Mouse (Mus musculus) macrophage (primary cell): ENCODE results near the gene Olfr48. TPM values are rescaled to one million over a fixed set of nuclear protein-coding genes. Genes with fewer than 3 reads are reported as not detected.

Experiments used
- H3K27ac ChIP-seq: fragments of 350-480 bp; formaldehyde crosslinking; 2 replicates; pipeline ENCODE4 v1.9.0; 2021
- H3K36me3 ChIP-seq: fragments of 350-480 bp; formaldehyde crosslinking; 2 replicates; pipeline ENCODE4 v1.9.0; 2021; ENCODE audit errors: inconsistent target
- H3K4me3 ChIP-seq: fragments of 350-480 bp; formaldehyde crosslinking; 2 replicates; pipeline ENCODE4 v1.9.0; 2021; ENCODE audit errors: inconsistent target
- H3K79me2 ChIP-seq: fragments of 350-480 bp; formaldehyde crosslinking; 2 replicates; pipeline ENCODE4 v1.9.0; 2021; ENCODE audit errors: inconsistent target
- WGBS: methylation state at CpG from one replicate; pipeline ENCODE4 v1.1.7; 2026; ENCODE audit warnings: inconsistent platforms; ENCODE audit not compliant: missing documents; 5-methylcytosine and 5-hydroxymethylcytosine counted together
- polyA plus RNA-seq: library from polyadenylated mRNA; stranded (reverse); fragments of 250-400 nt; gene quantifications from 3 replicates; pipeline ENCODE4 v1.2.4, GENCODE M21; 2018; ENCODE audit warnings: inconsistent platforms
- total RNA-seq, 78 experiments: library from RNA; depleted of rRNA; stranded (reverse); fragments of 250-400 nt; gene quantifications; 1 replicate in 9 of 78; 2 replicates in 24 of 78; 3 replicates in 43 of 78; 4 replicates in 2 of 78; pipeline ENCODE4 v1.2.4; 2018; ENCODE audit warnings: inconsistent platforms in 56 of 78

The Olfr48 gene
- total RNA-seq (2018; cell fraction: chromatin; rRNA removed): not detected
- total RNA-seq (2018; cell fraction: cytosol; rRNA removed): not detected
- total RNA-seq (2018; cell fraction: nucleus; rRNA removed): not detected
- not detected in 3 replicates for polyA plus RNA-seq

- no peaks in the 10 kb centered on the region for H3K36me3 ChIP-seq
- H3K27ac ChIP-seq: no peak within 1 kb of the TSS
- 77% methylated on average over 5 of the region's 5 CpGs for WGBS
- no peaks in the 10 kb centered on the region for H3K79me2 ChIP-seq
- no peak within 1 kb of the TSS for H3K4me3 ChIP-seq
These were observed at the start of gene Olfr48 for GRCm38 (mm10) chr2:89848105-89848504. TSS of gene Olfr48 (minus strand) at chr2:89848205.

GRCm38 (mm10) chr2:89878137-89878536, 30.1 kb upstream of the Olfr48 start, which contains the start of gene Olfr1257:
TSS of gene Olfr1257 (plus strand) at chr2:89878437.
- Histone ChIP-seq H3K4me3 (no peak within 1 kb of the TSS), H3K27ac (no peak within 1 kb of the TSS), H3K79me2 (no peaks in the 10 kb centered on the region), H3K36me3 (no peaks in the 10 kb centered on the region)
- 100% methylated on average over 1 of the region's 1 CpGs for WGBS

GRCm38 (mm10) chr2:89849230-89849629, 1.2 kb upstream of the Olfr48 start:
- 100% methylated on average over 1 of the region's 1 CpGs for WGBS
- Histone ChIP-seq H3K4me3 (no peak overlapping the region), H3K79me2 (no peaks in the 10 kb centered on the region), H3K27ac (no peak overlapping the region), H3K36me3 (no peaks in the 10 kb centered on the region)

- H3K36me3 ChIP-seq: no peaks in the 10 kb centered on the region
- no peaks in the 10 kb centered on the region for H3K79me2 ChIP-seq
- H3K4me3 ChIP-seq: no peak within 1 kb of the TSS
- no peak within 1 kb of the TSS for H3K27ac ChIP-seq
- WGBS: 62% methylated on average over 2 of the region's 2 CpGs
These were observed 6.5 kb downstream of the Olfr48 start, which contains the start of gene Olfr1256 for GRCm38 (mm10) chr2:89841455-89841854. TSS of gene Olfr1256 (minus strand) at chr2:89841555.

- Histone ChIP-seq H3K79me2 (no peaks in the 10 kb centered on the region), H3K36me3 (no peaks in the 10 kb centered on the region), H3K4me3 (no peak overlapping the region), H3K27ac (no peak overlapping the region)
- 93% methylated on average over 1 of the region's 1 CpGs for WGBS
These were observed 27.8 kb downstream of the Olfr48 start for GRCm38 (mm10) chr2:89820216-89820615.

GRCm38 (mm10) chr2:89811751-89812150, 36.3 kb downstream of the Olfr48 start, which contains the start of gene Olfr1255:
TSS of gene Olfr1255 (plus strand) at chr2:89812051.
- WGBS: 91% methylated on average over 3 of the region's 3 CpGs
- Histone ChIP-seq H3K36me3 (no peaks in the 10 kb centered on the region), H3K27ac (no peak within 1 kb of the TSS), H3K4me3 (no peak within 1 kb of the TSS), H3K79me2 (no peaks in the 10 kb centered on the region)

- WGBS: 75% methylated on average over 2 of the region's 2 CpGs
These were observed 37.3 kb downstream of the Olfr48 start for GRCm38 (mm10) chr2:89810751-89811150.

GRCm38 (mm10) chr2:89799583-89799982, 48.4 kb downstream of the Olfr48 start:
- Histone ChIP-seq H3K36me3 (no peaks in the 10 kb centered on the region), H3K79me2 (no peaks in the 10 kb centered on the region), H3K4me3 (no peak overlapping the region), H3K27ac (no peak overlapping the region)
- 86% methylated on average over 3 of the region's 3 CpGs for WGBS

More at GRCm38 (mm10) chr2:89810751-89811150, 37.3 kb downstream of the Olfr48 start:
- Histone ChIP-seq H3K4me3 (no peak overlapping the region), H3K27ac (no peak overlapping the region), H3K36me3 (no peaks in the 10 kb centered on the region), H3K79me2 (no peaks in the 10 kb centered on the region)

GRCm38 (mm10) chr2:89793519-89793918, 54.5 kb downstream of the Olfr48 start, which contains the start of gene Olfr1254:
TSS of gene Olfr1254 (minus strand) at chr2:89793619.
- no peaks in the 10 kb centered on the region for H3K36me3 ChIP-seq
- no peak within 1 kb of the TSS for H3K27ac ChIP-seq
- no peak within 1 kb of the TSS for H3K4me3 ChIP-seq
- no peaks in the 10 kb centered on the region for H3K79me2 ChIP-seq

Other genes starting within 250 kb of the Olfr48 start
- not detected in 3 replicates for gene Olfr1247, start 234.1 kb downstream of the Olfr48 start, polyA plus RNA-seq
- not detected in 3 replicates for gene Olfr1248, start 230.0 kb downstream of the Olfr48 start, polyA plus RNA-seq
- gene Olfr1249, start 213.2 kb downstream of the Olfr48 start, polyA plus RNA-seq: not detected in 3 replicates
- gene Olfr1250, start 186.7 kb downstream of the Olfr48 start, polyA plus RNA-seq: not detected in 3 replicates
- not detected in 3 replicates for gene Olfr1251, start 176.3 kb downstream of the Olfr48 start, polyA plus RNA-seq
- not detected in 3 replicates for gene Olfr1252, start 123.2 kb downstream of the Olfr48 start, polyA plus RNA-seq
- gene Olfr1253, start 91.1 kb downstream of the Olfr48 start, polyA plus RNA-seq: not detected in 3 replicates
- gene Olfr1254, start 54.6 kb downstream of the Olfr48 start, polyA plus RNA-seq: not detected in 3 replicates
- not detected in 3 replicates for gene Olfr1255, start 36.2 kb downstream of the Olfr48 start, polyA plus RNA-seq
- not detected in 3 replicates for gene Olfr1256, start 6.7 kb downstream of the Olfr48 start, polyA plus RNA-seq
- gene Olfr1257, start 30.2 kb upstream of the Olfr48 start, polyA plus RNA-seq: not detected in 3 replicates
- not detected in 3 replicates for gene Olfr1258, start 79.1 kb upstream of the Olfr48 start, polyA plus RNA-seq
- not detected in 3 replicates for gene Olfr1259, start 100.5 kb upstream of the Olfr48 start, polyA plus RNA-seq
- not detected in 3 replicates for gene Olfr1260, start 126.1 kb upstream of the Olfr48 start, polyA plus RNA-seq
- gene Olfr1261, start 143.0 kb upstream of the Olfr48 start, polyA plus RNA-seq: not detected in 3 replicates
- gene Olfr1262, start 151.9 kb upstream of the Olfr48 start, polyA plus RNA-seq: not detected in 3 replicates
- not detected in 3 replicates for gene Olfr1263, start 163.9 kb upstream of the Olfr48 start, polyA plus RNA-seq
- gene Olfr1264, start 177.4 kb upstream of the Olfr48 start, polyA plus RNA-seq: not detected in 3 replicates
- gene Olfr1265, start 187.1 kb upstream of the Olfr48 start, polyA plus RNA-seq: not detected in 3 replicates
- gene Olfr140, start 215.4 kb upstream of the Olfr48 start, polyA plus RNA-seq: not detected in 3 replicates